Comparison of ENCODE assay signal across 9 mouse cellular contexts in genomic region chr2:71757098-71757497, GRCm38 (mm10). TPM values are rescaled to one million over a fixed set of nuclear protein-coding genes. Genes with fewer than 3 reads are reported as not detected.
DNase-seq lines count a peak whose midpoint lies in the region; ATAC-seq and TF ChIP-seq lines count a peak whose summit lies in the region.
"Had no signal": no experiment of that assay in that cellular context is flagged by ENCODE, and none has a peak within 500 bp of the region (broad histone marks: within the 10 kb centered on the region; RNA-seq: fewer than 3 reads in every experiment).

No protein-coding gene starts in this region.

- no peak overlapping the region for H3K9ac ChIP-seq in intestine, postnatal 0 days (ENCODE audit: low read depth, low read length)
- no peak overlapping the region for H3K9ac ChIP-seq in neural tube, embryonic 15.5 days (replicated peaks)

- no peak overlapping the region for H3K4me2 ChIP-seq in intestine, postnatal 0 days (replicated peaks; ENCODE audit: low read depth)
- H3K4me2 ChIP-seq in neural tube, embryonic 15.5 days, result no peak overlapping the region

- TF ChIP-seq CTCF in gastrocnemius, adult 2 months (IDR thresholded peaks at IDR 0.05), result no peak
- no peak for TF ChIP-seq CTCF in intestine, postnatal 0 days (IDR thresholded peaks at IDR 0.05; ENCODE audit: low read depth)

- WGBS in intestine, postnatal 0 days, result 22% methylated on average over 5 of the region's 5 CpGs
- 80% methylated on average over 5 of the region's 5 CpGs for WGBS in neural tube, embryonic 15.5 days

- H3K9me3 ChIP-seq in intestine, postnatal 0 days (ENCODE audit: control insufficient read depth), result no peaks in the 10 kb centered on the region
- H3K9me3 ChIP-seq in neural tube, embryonic 15.5 days (replicated peaks), result no peaks in the 10 kb centered on the region

- H3K27me3 ChIP-seq in intestine, postnatal 0 days (replicated peaks; ENCODE audit: control insufficient read depth, insufficient read depth, low read length), result no peaks in the 10 kb centered on the region
- H3K27me3 ChIP-seq in neural tube, embryonic 15.5 days (replicated peaks), result no peaks in the 10 kb centered on the region

- H3K4me1 ChIP-seq in intestine, postnatal 0 days (replicated peaks; ENCODE audit: control insufficient read depth, insufficient read depth, low read length), result peaks cover 5% of the 10 kb centered on the region; the same call in 1 of the 2 replicates
- 0 out of 2 replicates have a peak, but pooled peaks cover 3% of the 10 kb centered on the region for H3K4me1 ChIP-seq in neural tube, embryonic 15.5 days

- H3K27ac ChIP-seq in gastrocnemius, adult 2 months, result peak overlapping the region; percentile 70
- H3K27ac ChIP-seq in intestine, postnatal 0 days (ENCODE audit: low read depth, low read length), result no peak overlapping the region
- H3K27ac ChIP-seq in neural tube, embryonic 15.5 days (replicated peaks), result no peak overlapping the region

- H3K36me3 ChIP-seq in intestine, postnatal 0 days (ENCODE audit: control insufficient read depth, insufficient read depth), result no peaks in the 10 kb centered on the region
- no peaks in the 10 kb centered on the region for H3K36me3 ChIP-seq in neural tube, embryonic 15.5 days

- intact Hi-C loops in gastrocnemius, adult 2 months (cut with DNase I), result no loop called here

- peak; percentile 27 for DNase-seq in gastrocnemius, adult 2 months
- no peak for DNase-seq in gastrocnemius, adult 18-20 months (ENCODE audit: low spot score)
- peak; percentile 99 for DNase-seq in heart, adult 11 months
- DNase-seq in lung, postnatal 4 days, result peak; percentile 76 to 91
- DNase-seq in left cerebral cortex, adult 9 months (ENCODE audit: low spot score in 2 of 2), result no peak

- 0 out of 2 replicates have a peak, but pooled peaks have one; percentile 25 for ATAC-seq in intestine, postnatal 0 days
- no peak for ATAC-seq in neural tube, embryonic 15.5 days (ENCODE audit: low FRiP score)
- ATAC-seq in erythroblast, adult 5-6 weeks (replicated peaks; ENCODE audit: low FRiP score, poor library complexity, severe bottlenecking), result no peak
- ATAC-seq: activated CD4-positive, CD25-positive, alpha-beta regulatory T cell, adult 4 months had no signal

- no peak overlapping the region for H3K4me3 ChIP-seq in gastrocnemius, adult 2 months
- H3K4me3 ChIP-seq in intestine, postnatal 0 days (ENCODE audit: low read depth, low read length), result no peak overlapping the region
- H3K4me3 ChIP-seq in neural tube, embryonic 15.5 days (replicated peaks), result no peak overlapping the region

RNA-seq across cellular contexts. Expression of gene Itga6, which starts 11.7 kb away (rescaled TPM):
- 10 to 100 TPM; 13.1 to 21.8 TPM for total RNA-seq in gastrocnemius, adult 2 months (2021)
- 10 to 100 TPM; 14.2 to 18.3 TPM for total RNA-seq in gastrocnemius, adult 18-20 months (2021)
- 32.1 and 36.9 TPM in 2 replicates for polyA plus RNA-seq in intestine, postnatal 0 days (2015; fragmentation: Nextera tagmentation; extraction: Ambion mirVana)
- polyA plus RNA-seq in neural tube, embryonic 15.5 days (2015; fragmentation: Nextera tagmentation; extraction: Ambion mirVana), result 23.1 and 29.3 TPM in 2 replicates
- 9.8 and 11.1 TPM in 2 replicates for total RNA-seq in erythroblast, adult 5-6 weeks (2015; ENCODE audit: low replicate concordance)
- 6.6 and 10.0 TPM in 2 replicates for total RNA-seq in erythroblast, adult 5-6 weeks (2017; ENCODE audit: low replicate concordance)

Comparison
In these comparisons a context has a peak if more than half of its experiments do, and no peak if none do; other contexts are left out.
1. DNase-seq: peak in gastrocnemius, adult 2 months (single experiment), heart, adult 11 months (single experiment) and lung, postnatal 4 days (2 of 2); none in gastrocnemius, adult 18-20 months (single experiment) and left cerebral cortex, adult 9 months (0 of 2).